Mouse (Mus musculus) kidney, adult 11 months (tissue): ENCODE results near the gene Enpp3.
A peak's percentile ranks its signal among the peaks of the same experiment; 100 is the strongest.

Experiments used
- DNase-seq: peaks from one replicate; pipeline ENCODE4 v3.0.0; 2022

The Enpp3 gene

GRCm38 (mm10) chr10:24842676-24843075, at the start of gene Enpp3:
Enpp3 (minus strand) TSS chr10:24842823.
- peak; percentile 8 for DNase-seq

- DNase-seq = no peak
Measured at GRCm38 (mm10) chr10:24888343-24888742, 45.7 kb upstream of the Enpp3 start.

- no peak for DNase-seq
Measured at GRCm38 (mm10) chr10:24886008-24886407, 43.4 kb upstream of the Enpp3 start.

- DNase-seq = no peak
Measured at GRCm38 (mm10) chr10:24873624-24874023, 31.0 kb upstream of the Enpp3 start.

- DNase-seq = peak; percentile 98
Measured at GRCm38 (mm10) chr10:24869760-24870290, 27.2 kb upstream of the Enpp3 start, which contains the start of gene Med23. Med23 (plus strand) TSS chr10:24869986.

GRCm38 (mm10) chr10:24864434-24864833, 21.8 kb upstream of the Enpp3 start:
- no peak for DNase-seq

- no peak for DNase-seq
Measured at GRCm38 (mm10) chr10:24863146-24863545, 20.5 kb upstream of the Enpp3 start.

- peak; percentile 37 for DNase-seq
Measured at GRCm38 (mm10) chr10:24841998-24842397, 625 bp downstream of the Enpp3 start.

GRCm38 (mm10) chr10:24840795-24841194, 1.8 kb downstream of the Enpp3 start:
- no peak for DNase-seq

- no peak for DNase-seq
Measured at GRCm38 (mm10) chr10:24836366-24837038, 6.1 kb downstream of the Enpp3 start.

- peak; percentile 18 for DNase-seq
Measured at GRCm38 (mm10) chr10:24835702-24836342, 6.8 kb downstream of the Enpp3 start.

- no peak for DNase-seq
Measured at GRCm38 (mm10) chr10:24834634-24835371, 7.8 kb downstream of the Enpp3 start.

GRCm38 (mm10) chr10:24832306-24832705, 10.3 kb downstream of the Enpp3 start:
- peak; percentile 33 for DNase-seq

- no peak for DNase-seq
Measured at GRCm38 (mm10) chr10:24831377-24832095, 11.1 kb downstream of the Enpp3 start.

- DNase-seq = no peak
Measured at GRCm38 (mm10) chr10:24830448-24830847, 12.2 kb downstream of the Enpp3 start.

GRCm38 (mm10) chr10:24828136-24828535, 14.5 kb downstream of the Enpp3 start:
- no peak for DNase-seq

GRCm38 (mm10) chr10:24826130-24826529, 16.5 kb downstream of the Enpp3 start:
- DNase-seq = no peak

- no peak for DNase-seq
Measured at GRCm38 (mm10) chr10:24825456-24826081, 17.1 kb downstream of the Enpp3 start.

- DNase-seq = no peak
Measured at GRCm38 (mm10) chr10:24824621-24825020, 18.0 kb downstream of the Enpp3 start.

GRCm38 (mm10) chr10:24823697-24824535, 18.7 kb downstream of the Enpp3 start:
- DNase-seq = no peak

- no peak for DNase-seq
Measured at GRCm38 (mm10) chr10:24823265-24823664, 19.4 kb downstream of the Enpp3 start.
